Mouse (Mus musculus): ENCODE data around the gene Nlrp4e.
"Not testable (repeated sequence)": the region's sequence is repeated elsewhere in the genome, so short reads cannot be mapped to it uniquely, and the experiment has no call there.

Gene Nlrp4e

DNA sequence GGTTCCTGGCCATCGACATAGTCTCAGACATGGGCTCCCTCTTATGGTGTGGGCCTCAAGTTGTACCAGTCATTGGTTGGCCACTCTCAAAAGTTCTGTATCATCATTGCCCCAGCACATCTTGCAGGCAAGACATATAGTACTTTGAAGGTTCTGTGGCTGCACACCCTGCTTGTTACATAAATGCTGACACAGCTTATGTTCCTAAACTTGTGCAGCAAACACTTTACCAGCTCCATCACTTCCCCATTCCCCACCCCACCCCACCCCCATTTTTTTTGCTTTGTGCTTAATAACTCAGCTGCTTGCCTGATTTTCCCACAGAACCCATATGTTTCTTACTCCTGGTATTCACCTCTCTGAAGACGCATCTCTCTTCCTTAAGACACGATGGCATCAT, at the start of gene Nlrp4e:
Nlrp4e (plus strand) TSS at position 301 of the 400 bp plus-strand sequence.
- not testable (repeated sequence) for DNase-seq (ENCODE audit: low read depth)

DNA sequence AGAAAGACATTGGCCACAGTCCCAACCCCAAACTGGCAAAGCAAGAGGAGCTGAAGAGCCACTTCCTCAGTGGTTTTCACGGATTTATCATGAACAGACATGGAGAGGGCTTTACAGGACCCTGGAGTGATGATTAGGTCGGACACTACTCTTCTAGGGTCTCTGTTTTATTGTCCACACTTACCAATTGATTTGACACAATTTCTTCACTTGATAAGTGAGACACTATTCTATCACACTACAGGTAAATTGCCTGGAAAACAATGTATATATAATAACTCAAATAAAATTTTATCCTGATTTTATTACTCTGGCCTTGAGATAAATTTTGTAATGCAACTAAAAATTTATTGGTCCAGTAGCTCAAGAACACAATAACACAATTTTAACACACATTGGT, 49.4 kb upstream of the Nlrp4e start, which contains the start of gene Vmn1r166:
Vmn1r166 (minus strand) TSS at position 101 of the 400 bp plus-strand sequence.
- DNase-seq (ENCODE audit: low read depth) = not testable (repeated sequence)

DNA sequence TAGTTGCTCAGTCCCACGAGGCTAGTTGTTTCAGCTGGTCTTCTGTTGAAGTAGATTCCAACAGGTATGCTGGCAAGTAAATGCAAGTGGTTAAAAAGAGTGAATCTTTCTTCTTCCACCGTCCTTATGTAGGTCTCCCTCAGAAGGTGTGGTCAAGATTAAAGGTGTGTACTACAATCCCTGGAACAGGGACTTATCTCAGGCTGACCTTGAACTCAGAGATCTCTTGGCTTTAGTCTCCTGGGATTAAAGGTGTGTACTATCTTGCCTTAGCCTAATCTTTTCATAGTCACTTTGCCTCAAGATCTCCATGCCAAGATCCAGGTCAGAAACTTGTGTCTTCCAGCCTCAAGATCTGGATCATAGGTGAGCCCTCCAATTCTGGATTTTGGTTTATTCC, 22.2 kb upstream of the Nlrp4e start, which contains the start of gene Gm6902:
Gm6902 (minus strand) TSS at position 101 of the 400 bp plus-strand sequence.
- not testable (repeated sequence) for DNase-seq (ENCODE audit: low read depth)

DNA sequence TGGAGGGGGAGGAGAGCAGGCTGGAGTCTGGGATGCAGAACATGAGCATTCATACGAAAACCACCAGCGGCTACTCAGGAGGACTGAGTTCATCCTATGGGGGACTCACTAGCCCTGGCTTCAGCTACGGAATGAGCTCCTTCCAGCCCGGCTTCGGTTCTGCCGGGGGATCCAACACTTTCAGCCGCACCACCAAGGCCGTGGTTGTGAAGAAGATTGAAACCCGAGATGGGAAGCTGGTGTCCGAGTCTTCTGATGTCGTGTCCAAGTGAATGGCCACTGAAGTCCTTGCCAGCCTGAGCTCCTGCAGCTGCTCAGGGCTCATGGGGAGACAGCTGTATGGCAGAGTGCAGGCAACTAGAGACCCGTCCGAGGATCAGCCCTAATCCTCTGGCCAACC, 57.3 kb downstream of the Nlrp4e start:
- DNase-seq (ENCODE audit: low read depth) = not testable (repeated sequence)

DNA sequence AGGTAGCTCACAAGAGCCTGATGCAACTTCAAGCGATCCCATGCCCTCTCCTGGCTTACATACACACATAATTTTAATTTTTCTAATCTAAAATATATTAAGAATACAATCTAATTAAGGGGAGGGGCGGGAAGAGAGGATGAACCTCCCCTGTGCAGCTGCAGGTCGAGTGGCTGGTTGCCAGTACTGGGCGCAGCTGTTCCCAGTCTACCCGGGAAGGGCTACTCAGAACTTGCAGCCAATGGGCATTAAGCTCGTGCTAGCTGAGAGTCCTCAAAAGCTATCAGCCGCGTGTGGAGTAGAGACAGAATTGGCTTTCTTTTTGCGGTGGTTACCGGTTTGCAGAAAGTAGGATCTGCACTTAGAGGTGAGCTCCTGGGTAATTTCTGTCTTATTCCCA, 84.6 kb downstream of the Nlrp4e start, which contains the start of gene Nlrp5:
Nlrp5 (plus strand) TSS at position 301 of the 400 bp plus-strand sequence.
- no peak for DNase-seq (ENCODE audit: low read depth)
